Mouse (Mus musculus): ENCODE measurements around the gene Txndc8.

The Txndc8 gene

GRCm38 (mm10) chr4:57956029-57956960 is 52.6 kb downstream of the Txndc8 start, which contains the start of gene Txn1:
TSS of gene Txn1 (minus strand) at chr4:57956411.
- peak; percentile 99 for DNase-seq (ENCODE audit: low spot score)

DNA sequence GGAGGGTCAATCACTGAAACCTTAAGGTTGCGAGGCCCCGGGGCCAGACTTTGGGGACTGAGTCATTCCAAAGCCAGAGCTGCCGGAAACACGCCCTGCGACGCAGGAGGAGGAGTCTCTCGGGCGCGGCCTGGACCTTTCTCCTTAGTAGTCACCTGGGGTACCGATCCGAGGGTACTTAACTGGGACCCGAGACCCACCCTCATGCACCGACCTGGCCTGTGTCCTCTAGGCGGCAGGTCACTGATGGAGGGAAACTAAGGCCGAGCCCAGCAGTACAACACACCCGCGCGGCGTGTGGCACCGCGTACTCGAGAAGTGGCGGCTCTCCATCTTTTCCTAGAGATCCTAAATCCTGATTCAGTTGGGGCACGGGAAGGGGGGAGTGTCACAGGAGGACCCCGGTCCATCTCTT is 53.4 kb downstream of the Txndc8 start:
- peak; percentile 57 for DNase-seq (ENCODE audit: low spot score)

GRCm38 (mm10) chr4:57954991-57955390 is 53.9 kb downstream of the Txndc8 start:
- DNase-seq (ENCODE audit: low spot score), result no peak

GRCm38 (mm10) chr4:57954580-57954979 is 54.3 kb downstream of the Txndc8 start:
- DNase-seq (ENCODE audit: low spot score), result no peak

- no peak for DNase-seq (ENCODE audit: low spot score)
These were observed 55.1 kb downstream of the Txndc8 start for GRCm38 (mm10) chr4:57953796-57954195.

DNA sequence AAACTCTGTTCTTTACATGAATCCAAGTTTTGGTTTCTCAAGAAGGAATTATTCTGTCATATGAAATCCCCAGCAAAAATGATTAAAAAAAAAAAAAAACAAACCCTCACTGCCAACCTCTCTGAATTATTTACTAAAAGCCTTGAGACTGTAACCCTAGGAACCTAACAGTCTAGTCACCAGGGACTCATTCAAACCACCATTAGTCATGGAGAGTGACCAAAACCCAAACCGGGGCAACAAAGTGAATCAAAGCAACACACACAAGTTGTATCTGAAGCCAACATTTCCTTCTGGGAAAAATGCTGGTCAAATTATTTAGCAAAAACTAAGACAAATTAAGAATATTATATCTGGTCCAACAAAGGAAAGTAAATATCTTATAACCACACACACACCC is 56.0 kb downstream of the Txndc8 start:
- no peak for DNase-seq (ENCODE audit: low spot score)

- no peak for DNase-seq (ENCODE audit: low spot score)
These were observed 56.5 kb downstream of the Txndc8 start for GRCm38 (mm10) chr4:57952416-57952815.

GRCm38 (mm10) chr4:57949866-57950265 is 59.1 kb downstream of the Txndc8 start:
- DNase-seq (ENCODE audit: low spot score), result no peak

GRCm38 (mm10) chr4:57947476-57947875 is 61.4 kb downstream of the Txndc8 start:
- DNase-seq (ENCODE audit: low spot score), result no peak

DNA sequence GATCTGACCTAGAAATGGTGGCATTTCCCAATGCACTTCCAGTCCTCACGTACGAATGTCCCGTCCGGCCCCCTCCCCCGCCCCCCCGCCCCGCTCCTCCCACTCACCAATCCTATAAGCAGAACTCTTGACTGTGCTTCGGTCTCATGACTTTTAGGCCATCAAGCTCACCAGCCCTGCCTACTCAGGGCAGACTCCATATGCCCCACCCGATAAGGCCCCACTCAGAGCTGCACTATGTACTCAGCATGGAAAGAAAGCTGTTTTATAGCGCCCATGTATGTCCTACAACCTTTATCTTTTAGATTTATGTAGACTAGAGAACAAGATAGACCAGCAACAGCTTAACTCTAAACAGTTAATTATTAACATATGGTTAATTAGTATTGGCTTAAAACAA is 61.9 kb downstream of the Txndc8 start:
- DNase-seq (ENCODE audit: low spot score), result no peak

DNA sequence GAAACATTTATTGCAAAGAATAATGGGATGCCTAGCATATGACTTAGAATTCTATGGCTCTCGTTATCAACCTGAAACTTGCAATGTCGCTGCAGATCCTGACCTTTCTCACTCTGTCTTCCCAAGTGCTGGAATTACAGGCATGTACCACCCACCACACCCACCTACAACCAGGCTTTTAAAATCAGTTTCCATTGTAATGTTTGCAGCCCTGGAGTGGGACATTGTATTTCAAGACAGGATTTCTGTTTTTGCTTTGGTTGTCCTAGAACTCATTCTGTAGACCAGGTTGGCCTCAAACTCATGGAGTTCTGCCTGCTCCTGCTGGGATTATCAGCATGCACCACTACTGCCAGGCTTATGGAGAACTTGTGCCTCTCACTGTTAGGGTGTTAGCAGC is 66.0 kb downstream of the Txndc8 start:
- no peak for DNase-seq (ENCODE audit: low spot score)

DNA sequence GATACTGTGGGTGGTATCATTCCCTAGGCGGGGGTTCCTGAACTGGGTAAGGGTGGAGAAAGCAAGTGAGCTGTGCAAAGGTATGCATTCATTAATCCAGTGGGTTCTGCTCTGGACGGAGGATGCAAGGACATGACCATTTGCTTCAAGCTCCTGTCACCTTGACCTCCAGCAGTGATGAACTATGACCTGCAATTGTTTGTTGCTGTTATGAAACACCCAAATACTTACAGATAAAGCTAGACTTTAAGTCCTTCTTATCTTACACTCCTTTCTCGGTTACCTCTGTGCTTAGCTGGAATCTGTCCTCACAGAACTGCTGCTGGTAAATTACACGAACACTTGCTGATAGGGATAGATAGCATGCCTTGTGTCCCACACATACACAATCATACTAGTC is 68.3 kb downstream of the Txndc8 start:
- DNase-seq (ENCODE audit: low spot score), result no peak

DNA sequence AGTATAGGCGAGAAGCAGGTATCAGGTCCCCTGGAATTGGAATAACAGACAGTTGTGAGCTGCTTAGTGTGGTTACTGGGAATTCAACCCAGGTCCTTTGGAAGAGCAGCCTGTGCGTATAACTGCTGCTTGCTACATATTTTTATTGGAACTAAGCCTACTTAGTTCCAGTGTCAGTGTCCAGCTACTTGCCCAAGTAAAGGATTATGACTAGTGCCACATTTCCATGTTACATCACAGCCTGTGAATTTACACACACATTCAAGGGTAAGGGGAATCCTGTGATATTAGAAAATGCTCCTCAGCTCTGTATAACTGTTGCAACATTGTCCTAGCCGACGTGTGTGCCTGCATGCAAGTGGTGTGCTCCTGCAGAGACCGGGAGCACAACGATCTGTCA is 71.6 kb downstream of the Txndc8 start:
- DNase-seq (ENCODE audit: low spot score), result no peak

DNA sequence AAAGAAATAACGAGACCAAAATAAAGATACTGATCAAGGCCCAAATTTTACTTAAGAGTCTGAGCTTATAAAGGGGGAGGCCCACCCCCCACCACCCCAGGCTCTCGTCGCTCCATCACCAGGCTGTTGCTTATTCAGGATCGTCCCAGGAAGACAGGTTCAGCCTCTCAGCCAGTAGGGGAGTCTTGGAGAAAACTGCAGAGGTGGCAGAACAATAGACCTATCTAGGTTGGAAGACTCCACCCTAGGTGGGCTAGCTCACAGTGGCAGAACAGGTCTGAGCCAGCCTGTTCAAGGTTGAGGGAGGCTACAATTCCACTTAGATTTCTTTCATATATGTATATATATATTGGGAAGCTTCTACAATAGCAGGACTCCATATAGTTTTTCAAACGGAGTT is 74.7 kb downstream of the Txndc8 start:
- no peak for DNase-seq (ENCODE audit: low spot score)

Measured in spleen, adult 12 weeks (tissue).